In genomic region chr3:128226503-128226902, GRCm38 (mm10) we compare ENCODE assay signal across 20 mouse cellular contexts.
DNase-seq lines count a peak whose midpoint lies in the region; ATAC-seq and TF ChIP-seq lines count a peak whose summit lies in the region.
"Had no signal": no experiment of that assay in that cellular context is flagged by ENCODE, and none has a peak within 500 bp of the region (broad histone marks: within the 10 kb centered on the region; RNA-seq: fewer than 3 reads in every experiment).

No protein-coding gene starts in this region.

- no peaks in the 10 kb centered on the region for H3K9me3 ChIP-seq in liver, postnatal 0 days (ENCODE audit: low read length)
- no peaks in the 10 kb centered on the region for H3K9me3 ChIP-seq in kidney, embryonic 16.5 days (ENCODE audit: low read length)
- H3K9me3 ChIP-seq: embryonic facial prominence, embryonic 15.5 days; forebrain, embryonic 10.5 days; hindbrain, embryonic 12.5 days had no signal

- TF ChIP-seq CTCF in liver, adult 2 months (IDR thresholded peaks at IDR 0.05; ENCODE audit: low read depth, low read length): no peak
- no peak for TF ChIP-seq CTCF in liver, postnatal 0 days (IDR thresholded peaks at IDR 0.05; ENCODE audit: low read depth)

- no peak for TF ChIP-seq POLR2A in liver, adult 2 months (IDR thresholded peaks at IDR 0.05; ENCODE audit: extremely low read depth, insufficient read depth, low read length)

- H3K4me1 ChIP-seq in liver, adult 2 months (ENCODE audit: control insufficient read depth, insufficient read depth, low read length): no peaks in the 10 kb centered on the region
- H3K4me1 ChIP-seq in liver, postnatal 0 days (ENCODE audit: insufficient read depth): no peaks in the 10 kb centered on the region
- H3K4me1 ChIP-seq in kidney, embryonic 16.5 days (ENCODE audit: insufficient read depth, low read length): peaks cover 16% of the 10 kb centered on the region; the same call in 1 of the 2 replicates
- H3K4me1 ChIP-seq: embryonic facial prominence, embryonic 15.5 days had no signal

- no peak overlapping the region for H3K4me2 ChIP-seq in liver, postnatal 0 days (ENCODE audit: low read depth, low read length)
- H3K4me2 ChIP-seq in kidney, embryonic 16.5 days (replicated peaks; ENCODE audit: low read depth, low read length): no peak overlapping the region
- H3K4me2 ChIP-seq: embryonic facial prominence, embryonic 15.5 days; hindbrain, embryonic 12.5 days had no signal

- peak; percentile 61 for DNase-seq in liver, adult 2 months (ENCODE audit: extremely low read depth, low read depth, low spot score)
- no peak for DNase-seq in liver, postnatal 0 days
- peak; percentile 44 to 66 for DNase-seq in kidney, postnatal 25 days
- no peak for DNase-seq in cerebellum, postnatal 14 days
- no peak for DNase-seq in ovary, postnatal 10 days (ENCODE audit: low spot score)
- no peak for DNase-seq in cerebellum, postnatal 36 days
- DNase-seq: adrenal gland, postnatal 10 days; cerebellum, adult 11 months; cerebellum, adult 8-10 months; embryo, embryonic 11 days; gastrocnemius, postnatal 36 days; heart, adult 11 months; heart, postnatal 10 days; heart, postnatal 4 days had no signal

- H3K36me3 ChIP-seq in liver, adult 2 months (ENCODE audit: control insufficient read depth, insufficient read depth, low read length): no peaks in the 10 kb centered on the region
- H3K36me3 ChIP-seq in liver, postnatal 0 days (replicated peaks; ENCODE audit: insufficient read depth, low read length): no peaks in the 10 kb centered on the region
- no peaks in the 10 kb centered on the region for H3K36me3 ChIP-seq in kidney, embryonic 16.5 days (ENCODE audit: insufficient read depth, low read length)
- H3K36me3 ChIP-seq: embryonic facial prominence, embryonic 15.5 days; forebrain, embryonic 10.5 days; hindbrain, embryonic 12.5 days had no signal

- no peak for TF ChIP-seq EP300 in liver, postnatal 0 days (IDR thresholded peaks at IDR 0.05; ENCODE audit: low read depth)

- H3K79me2 ChIP-seq in liver, adult 2 months (ENCODE audit: control insufficient read depth, insufficient read depth, low read length): no peaks in the 10 kb centered on the region

- no peak overlapping the region for H3K4me3 ChIP-seq in liver, adult 2 months (ENCODE audit: insufficient read depth, low read depth, low read length)
- no peak overlapping the region for H3K4me3 ChIP-seq in liver, postnatal 0 days (ENCODE audit: low read depth, low read length)
- H3K4me3 ChIP-seq in kidney, embryonic 16.5 days (ENCODE audit: low read length): no peak overlapping the region
- H3K4me3 ChIP-seq: embryonic facial prominence, embryonic 15.5 days; erythroblast, embryonic 14.5 days; forebrain, embryonic 10.5 days; hindbrain, embryonic 12.5 days had no signal

- H3K27ac ChIP-seq in liver, adult 2 months (replicated peaks; ENCODE audit: insufficient read depth, low read depth, low read length): no peak overlapping the region
- H3K27ac ChIP-seq in liver, postnatal 0 days (ENCODE audit: low read depth): no peak overlapping the region
- H3K27ac ChIP-seq in kidney, embryonic 16.5 days (ENCODE audit: low read length): peak overlapping the region; percentile 72
- H3K27ac ChIP-seq: embryonic facial prominence, embryonic 15.5 days; forebrain, embryonic 10.5 days; hindbrain, embryonic 12.5 days had no signal

- ATAC-seq in liver, postnatal 0 days: no peak
- peak; percentile 70; the same call in 1 of the 2 replicates for ATAC-seq in kidney, embryonic 16.5 days (ENCODE audit: low FRiP score, low TSS enrichment)
- ATAC-seq: forebrain, embryonic 14.5 days had no signal

- no peaks in the 10 kb centered on the region for H3K27me3 ChIP-seq in liver, adult 2 months (ENCODE audit: control insufficient read depth, insufficient read depth, low read length)
- no peaks in the 10 kb centered on the region for H3K27me3 ChIP-seq in liver, postnatal 0 days (ENCODE audit: insufficient read depth, low read length)
- no peaks in the 10 kb centered on the region for H3K27me3 ChIP-seq in kidney, embryonic 16.5 days (ENCODE audit: insufficient read depth, low read length)
- H3K27me3 ChIP-seq: embryonic facial prominence, embryonic 15.5 days; hindbrain, embryonic 12.5 days had no signal

- WGBS in liver, adult 2 months: 86% methylated on average over 6 of the region's 6 CpGs
- WGBS in liver, postnatal 0 days (ENCODE audit: insufficient replicate concordance): 63% methylated on average over 6 of the region's 6 CpGs
- whole genome bisulfite sequencing in kidney, embryonic 16.5 days: 60% methylated on average over 6 of the region's 6 CpGs

- H3K9ac ChIP-seq in liver, adult 2 months (ENCODE audit: low read depth, low read length): no peak overlapping the region
- H3K9ac ChIP-seq in liver, postnatal 0 days (replicated peaks): no peak overlapping the region
- H3K9ac ChIP-seq in kidney, embryonic 16.5 days (replicated peaks; ENCODE audit: low read length): no peak overlapping the region
- H3K9ac ChIP-seq: embryonic facial prominence, embryonic 15.5 days; hindbrain, embryonic 12.5 days had no signal

Comparison
In these comparisons a context has a peak if more than half of its experiments do, and no peak if none do; other contexts are left out.
1. DNase-seq: peak in liver, adult 2 months (single experiment) and kidney, postnatal 25 days (2 of 2); none in liver, postnatal 0 days (single experiment), cerebellum, postnatal 14 days (0 of 2), ovary, postnatal 10 days (single experiment) and cerebellum, postnatal 36 days (0 of 2).